Mouse (Mus musculus) frontal cortex, postnatal 10 days (tissue): ENCODE measurements around the gene Cox19.
A peak's percentile ranks its signal among the peaks of the same experiment; 100 is the strongest.

Source experiments
- DNase-seq, 2 experiments: peaks; one replicate each; pipeline ENCODE4 v3.0.0; 2022; ENCODE audit warnings: low spot score in 2 of 2, mixed read lengths in 1 of 2

Cox19 gene

DNA sequence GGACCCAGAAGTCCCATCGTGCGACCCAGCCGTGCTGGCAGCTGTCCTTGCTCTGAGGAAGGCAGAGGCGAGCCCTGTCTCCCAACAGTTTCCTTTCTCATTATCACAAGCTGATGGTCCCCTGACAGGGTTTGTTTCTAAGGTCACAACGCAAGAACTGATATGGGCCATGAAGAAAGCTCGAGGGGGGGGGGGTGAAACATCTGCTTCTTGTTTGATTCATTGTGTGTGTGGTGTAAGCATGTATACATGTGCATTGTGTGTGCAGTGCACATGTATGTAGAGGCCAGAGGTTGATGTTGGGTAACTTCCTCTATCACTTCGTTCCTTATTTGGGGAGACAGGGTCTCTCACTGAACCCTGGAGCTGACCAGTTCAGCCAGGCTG is 23.6 kb downstream of the Cox19 start:
- DNase-seq = no peak

- DNase-seq = no peak
These were observed 24.1 kb downstream of the Cox19 start for GRCm38 (mm10) chr5:139326986-139327633.

- DNase-seq = no peak
These were observed 25.0 kb downstream of the Cox19 start for GRCm38 (mm10) chr5:139326111-139326696.

DNA sequence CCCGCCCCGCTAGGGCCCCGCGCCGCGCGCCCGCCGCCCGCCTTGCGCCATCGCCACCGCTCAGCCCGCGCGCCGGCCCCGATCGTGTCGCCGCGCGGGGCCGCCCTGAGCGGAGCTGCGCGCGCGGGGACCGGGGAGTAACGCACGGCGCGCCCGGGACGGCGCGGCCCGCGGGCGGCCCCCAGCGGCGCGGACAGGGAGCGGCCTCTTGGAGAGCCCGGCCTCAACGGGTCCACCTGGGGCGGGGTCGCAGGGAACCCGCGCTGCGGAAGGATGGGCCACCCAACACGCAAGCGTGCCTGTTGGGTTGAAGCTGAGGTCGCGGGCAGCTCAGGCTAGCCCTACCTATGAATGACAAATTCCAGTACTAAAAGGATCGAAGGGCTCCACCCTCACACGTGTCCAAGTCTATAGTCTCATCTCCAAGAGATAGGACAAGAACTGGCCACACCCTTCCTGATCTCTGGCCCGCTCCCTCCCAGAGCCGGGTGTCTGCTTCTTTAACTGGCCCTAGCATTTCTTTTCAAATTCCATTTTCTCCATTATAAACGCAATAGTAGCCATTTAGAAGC is 25.7 kb downstream of the Cox19 start, which contains the start of gene Adap1:
Adap1 (minus strand) TSS at position 228 of the 572 bp plus-strand sequence.
- peak; percentile 37 to 69 for DNase-seq

- peak; percentile 51 to 53 for DNase-seq
These were observed 26.4 kb downstream of the Cox19 start for GRCm38 (mm10) chr5:139324691-139325394.

DNA sequence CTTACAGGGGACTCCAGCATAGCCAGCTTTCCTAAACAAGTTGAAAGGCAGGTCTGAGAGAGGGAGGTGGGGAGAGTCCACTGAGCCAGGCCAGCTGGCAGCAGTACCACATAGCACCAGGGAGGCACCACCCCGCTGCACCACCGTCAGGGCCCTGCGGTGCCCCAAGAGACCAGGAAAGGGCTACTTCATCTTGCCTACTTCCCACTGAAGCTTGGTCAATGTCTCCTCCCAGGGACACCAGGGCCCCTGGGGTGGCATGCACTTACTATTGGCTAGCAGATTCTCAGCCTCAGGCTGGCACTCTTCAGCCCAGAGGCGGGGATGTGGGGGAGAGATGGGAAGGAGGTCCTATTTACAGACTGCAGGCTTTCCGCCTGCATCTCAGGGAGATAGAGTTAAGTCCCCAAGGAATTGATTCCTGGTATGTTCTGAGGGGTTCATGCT is 27.1 kb downstream of the Cox19 start:
- peak in 1 of 2 experiments; percentile 38 for DNase-seq

DNA sequence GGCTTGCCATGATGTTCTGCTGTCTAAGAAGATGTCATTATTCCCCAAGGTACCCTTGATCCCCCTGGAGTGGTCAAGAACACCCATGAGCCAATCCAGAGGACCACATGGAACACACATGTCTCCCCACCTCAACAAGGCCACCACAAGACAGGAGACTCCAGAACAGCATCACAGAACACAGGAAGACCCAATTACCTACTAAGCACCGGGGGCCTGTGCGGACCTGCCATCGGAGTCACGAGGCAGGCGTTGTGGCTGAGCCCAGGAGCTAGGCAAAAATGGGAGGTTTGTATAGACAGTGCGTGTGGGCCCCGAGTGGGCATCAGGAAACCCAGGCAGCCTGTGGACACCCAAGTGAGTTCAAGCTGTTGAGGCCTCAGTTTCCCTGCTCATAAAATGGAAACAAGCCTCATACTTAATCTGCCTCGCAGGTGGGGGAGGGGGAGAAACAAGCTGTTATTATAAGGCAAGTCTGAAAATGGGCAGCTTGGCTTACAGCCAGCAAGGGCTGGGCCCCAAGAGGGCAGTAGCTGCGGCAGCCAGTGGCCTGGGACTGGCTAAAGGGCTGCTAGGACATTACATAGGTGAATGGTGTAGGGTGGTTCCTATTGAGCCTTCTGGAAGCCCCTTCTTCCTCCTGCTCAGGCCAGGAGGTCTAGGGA is 27.8 kb downstream of the Cox19 start:
- no peak for DNase-seq

DNA sequence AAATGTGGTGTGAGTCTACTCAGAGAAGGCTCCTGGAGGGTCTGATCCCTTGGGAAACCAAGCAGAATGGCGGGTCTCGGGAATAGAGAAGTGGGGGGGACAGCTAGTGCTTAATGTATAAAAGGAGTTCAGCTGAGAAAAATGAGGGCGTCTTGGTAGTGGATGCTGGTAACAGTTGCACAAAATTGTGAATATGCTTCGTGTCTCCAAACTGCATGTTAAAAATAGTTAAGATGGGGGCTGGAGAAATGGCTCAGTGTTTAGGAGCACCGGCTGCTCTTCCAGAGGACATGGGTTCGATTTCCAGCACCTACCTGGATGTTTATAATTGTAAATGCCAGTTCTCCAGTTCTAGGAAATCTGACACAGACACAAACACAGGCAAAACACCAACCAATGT is 29.9 kb downstream of the Cox19 start:
- DNase-seq = no peak

DNA sequence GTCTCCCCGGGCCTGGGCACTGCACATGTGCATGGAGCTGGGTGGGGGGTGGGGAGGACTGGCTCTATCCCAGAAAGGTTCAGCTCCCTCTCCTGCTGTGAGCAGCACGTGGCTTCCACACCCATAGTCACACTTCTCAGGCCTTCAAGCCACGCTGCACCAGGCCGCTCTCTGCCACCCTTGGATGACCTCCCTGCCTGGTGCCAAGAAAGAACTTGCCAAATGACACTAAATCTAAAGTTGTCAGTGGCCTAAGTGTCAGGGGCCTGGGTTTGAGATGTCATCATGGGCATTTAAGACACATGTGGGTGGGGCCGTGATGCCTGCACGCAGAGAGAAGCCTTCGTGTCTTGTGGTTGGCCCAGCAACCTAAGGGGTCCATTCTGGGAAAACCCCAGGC is 30.8 kb downstream of the Cox19 start:
- DNase-seq = no peak

GRCm38 (mm10) chr5:139317751-139318504 is 33.3 kb downstream of the Cox19 start:
- DNase-seq = peak in 1 of 2 experiments; percentile 43

DNA sequence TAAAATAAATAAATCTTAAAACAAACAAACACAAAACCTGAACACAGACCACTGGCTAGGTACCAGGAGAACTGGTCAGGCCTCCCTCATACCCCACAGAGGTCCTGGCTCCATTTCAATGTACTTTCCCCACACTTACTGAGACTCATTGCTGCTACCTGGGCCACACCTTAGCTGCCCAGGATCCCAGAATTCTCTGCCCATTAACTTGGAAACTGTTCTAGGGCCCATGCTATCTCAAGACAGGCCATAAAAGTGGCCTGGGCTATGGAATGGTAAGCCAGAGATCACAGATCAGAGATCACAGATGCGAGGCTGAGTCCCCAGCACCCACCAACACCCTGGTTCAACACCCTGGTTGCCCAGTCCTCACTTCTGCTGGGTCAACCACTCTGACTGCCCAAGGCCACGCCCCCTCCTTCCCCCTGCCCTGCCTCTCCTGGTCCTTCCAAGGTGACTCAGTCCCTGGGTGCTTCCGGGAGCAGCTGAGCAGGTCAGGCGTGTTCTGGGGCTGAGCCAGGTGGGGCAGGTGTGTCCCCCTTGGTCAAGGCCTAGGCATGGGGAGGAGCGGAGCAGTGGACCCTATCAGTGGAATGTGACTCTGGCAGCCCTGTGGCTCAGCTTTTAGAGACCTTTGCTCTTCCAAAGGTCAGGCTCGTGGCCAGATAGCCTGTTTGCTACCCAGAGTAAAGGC is 34.1 kb downstream of the Cox19 start:
- no peak for DNase-seq

GRCm38 (mm10) chr5:139314941-139315642 is 36.1 kb downstream of the Cox19 start:
- DNase-seq = no peak

DNA sequence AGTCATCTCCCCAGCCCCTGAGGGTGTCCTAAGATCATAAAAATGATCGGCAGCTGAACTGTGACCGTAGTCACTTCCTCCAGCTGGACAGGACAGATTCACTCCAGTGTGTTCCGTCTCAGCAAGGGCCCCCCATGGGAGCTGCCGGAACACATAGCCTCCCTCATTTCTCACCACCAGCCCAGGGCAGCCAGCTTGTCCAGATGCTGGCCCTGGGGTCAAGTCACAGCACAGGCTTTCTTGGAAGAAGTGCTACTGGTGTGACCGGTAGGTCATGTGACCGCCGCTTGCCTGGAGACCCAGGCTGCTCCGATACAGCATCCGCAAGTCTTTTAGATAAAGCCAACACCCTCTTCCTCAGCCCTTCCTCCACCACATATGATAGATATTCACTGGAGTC is 37.7 kb downstream of the Cox19 start:
- no peak for DNase-seq

GRCm38 (mm10) chr5:139311822-139312221 is 39.4 kb downstream of the Cox19 start:
- DNase-seq = no peak

DNA sequence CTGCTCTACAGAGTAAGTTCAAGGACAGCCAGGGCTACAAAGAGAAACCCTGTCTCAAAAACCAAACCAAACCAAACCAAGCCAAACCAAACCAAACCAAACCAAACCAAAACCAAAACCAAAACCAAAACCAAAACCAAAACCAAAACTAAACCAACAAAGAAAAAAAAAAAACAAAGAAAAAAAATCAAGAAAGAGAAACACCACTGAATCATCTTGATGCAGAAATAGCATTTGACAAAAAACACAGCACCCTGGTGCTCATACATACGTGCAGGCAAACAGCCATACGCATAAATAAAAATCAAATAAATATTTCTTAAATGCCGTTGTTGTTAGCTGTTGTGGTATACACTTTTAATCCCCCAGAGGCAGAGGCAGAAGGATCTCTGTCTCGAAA is 40.7 kb downstream of the Cox19 start:
- no peak for DNase-seq

- no peak for DNase-seq
These were observed 41.3 kb downstream of the Cox19 start for GRCm38 (mm10) chr5:139309946-139310345.

DNA sequence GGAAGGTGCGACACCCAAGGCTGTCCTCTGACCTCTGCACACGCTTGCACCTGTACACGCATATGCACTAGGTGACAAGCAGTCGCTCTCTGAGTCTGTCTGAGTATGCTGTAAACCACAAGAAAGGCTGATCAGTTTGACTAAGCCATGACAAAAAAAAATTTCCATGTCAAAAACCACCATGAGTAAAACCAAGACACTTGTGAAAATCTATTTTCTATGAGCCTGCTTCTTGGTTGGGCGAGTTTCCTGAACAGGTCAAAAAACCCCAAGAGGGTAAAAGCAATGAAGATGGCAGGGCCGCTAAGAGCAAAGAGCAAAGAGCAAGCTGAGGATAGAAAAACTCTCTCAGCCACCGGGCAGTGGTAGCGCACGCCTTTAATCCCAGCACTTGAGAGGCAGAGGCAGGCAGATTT is 47.6 kb downstream of the Cox19 start:
- DNase-seq = no peak

- no peak for DNase-seq
These were observed 49.1 kb downstream of the Cox19 start for GRCm38 (mm10) chr5:139302101-139302500.

DNA sequence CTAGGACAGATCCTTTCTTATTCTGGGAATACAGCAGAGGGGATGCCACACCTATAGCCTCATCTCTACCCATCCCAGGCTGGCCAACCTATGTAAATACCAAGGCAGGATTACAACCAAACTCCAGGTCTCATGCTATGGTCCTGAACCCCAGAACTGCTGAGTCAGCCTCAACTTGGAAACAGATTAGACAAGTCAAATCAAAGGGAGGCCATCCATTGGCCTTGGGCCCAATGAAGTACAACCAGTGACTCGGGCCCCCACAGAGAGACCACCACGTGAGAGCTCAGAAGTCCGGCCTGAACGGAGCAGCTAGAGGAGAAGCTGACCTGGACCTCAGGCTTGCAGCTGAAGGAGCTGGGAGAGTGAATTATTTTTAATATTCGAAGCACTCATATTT is 53.5 kb downstream of the Cox19 start:
- DNase-seq = no peak

GRCm38 (mm10) chr5:139297092-139297491 is 54.1 kb downstream of the Cox19 start:
- DNase-seq = no peak
